Mouse (Mus musculus): ENCODE measurements at regions not wholly inside any gene's neighbourhood (a gene's known extent, or its start where the extent isn't known, plus 50 kb on each side); places are given as distances from the start of the nearest gene placed in this dataset.

- TF ChIP-seq FLI1 (IDR thresholded peaks at IDR 0.05; ENCODE audit: low read length) (no peak), GATA1 (IDR thresholded peaks at IDR 0.05; ENCODE audit: borderline replicate concordance, low read length) (no peak)
- H3K4me1 ChIP-seq = no peaks in the 10 kb centered on the region
- H3K9me3 ChIP-seq = peaks cover 6% of the 10 kb centered on the region; the same call in 1 of the 2 replicates
- no peaks in the 10 kb centered on the region for H3K36me3 ChIP-seq (replicated peaks; ENCODE audit: low read length)
- no peak overlapping the region for H3K4me3 ChIP-seq (replicated peaks)
- no peaks in the 10 kb centered on the region for H3K27me3 ChIP-seq (replicated peaks)
These were observed 363.0 kb upstream of the Gm11042 start for GRCm38 (mm10) chr12:74679149-74679548.

- no peaks in the 10 kb centered on the region for H3K36me3 ChIP-seq (replicated peaks; ENCODE audit: low read length)
- no peaks in the 10 kb centered on the region for H3K4me1 ChIP-seq
- no peak for TF ChIP-seq FLI1 (IDR thresholded peaks at IDR 0.05; ENCODE audit: low read length)
- no peak for TF ChIP-seq GATA1 (IDR thresholded peaks at IDR 0.05; ENCODE audit: borderline replicate concordance, low read length)
- H3K9me3 ChIP-seq = peaks cover 7% of the 10 kb centered on the region; the same call in 1 of the 2 replicates
- H3K4me3 ChIP-seq (replicated peaks) = no peak overlapping the region
- H3K27me3 ChIP-seq (replicated peaks) = no peaks in the 10 kb centered on the region
These were observed 361.6 kb upstream of the Gm11042 start for GRCm38 (mm10) chr12:74677835-74678234.

DNA sequence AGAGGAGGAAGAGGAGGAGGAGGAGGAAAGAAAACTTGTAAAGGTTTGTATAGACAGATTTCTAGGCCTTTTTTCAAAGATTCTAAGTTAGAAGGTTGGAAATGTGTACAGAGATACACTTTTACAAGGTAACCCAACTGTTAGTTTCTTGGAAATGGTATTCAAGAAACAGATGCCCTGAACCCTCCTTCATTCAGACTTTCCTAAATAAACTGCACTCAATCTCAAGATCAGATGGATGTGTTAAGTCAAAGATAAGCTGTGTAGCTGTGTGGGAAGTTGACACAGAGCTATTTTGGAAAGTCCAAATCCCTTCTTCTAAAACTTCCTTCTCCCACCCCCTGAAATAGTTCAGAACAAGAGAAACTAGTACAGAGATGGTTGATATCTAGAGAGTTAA is 342.2 kb upstream of the Gm11042 start:
- Histone ChIP-seq H3K9me3 (peaks cover 3% of the 10 kb centered on the region; the same call in 1 of the 2 replicates), H3K4me1 (no peaks in the 10 kb centered on the region), H3K36me3 (replicated peaks; ENCODE audit: low read length) (no peaks in the 10 kb centered on the region), H3K4me3 (replicated peaks) (no peak overlapping the region), H3K27me3 (replicated peaks) (no peaks in the 10 kb centered on the region)
- TF ChIP-seq FLI1 (IDR thresholded peaks at IDR 0.05; ENCODE audit: low read length) (no peak), GATA1 (IDR thresholded peaks at IDR 0.05; ENCODE audit: borderline replicate concordance, low read length) (no peak)

DNA sequence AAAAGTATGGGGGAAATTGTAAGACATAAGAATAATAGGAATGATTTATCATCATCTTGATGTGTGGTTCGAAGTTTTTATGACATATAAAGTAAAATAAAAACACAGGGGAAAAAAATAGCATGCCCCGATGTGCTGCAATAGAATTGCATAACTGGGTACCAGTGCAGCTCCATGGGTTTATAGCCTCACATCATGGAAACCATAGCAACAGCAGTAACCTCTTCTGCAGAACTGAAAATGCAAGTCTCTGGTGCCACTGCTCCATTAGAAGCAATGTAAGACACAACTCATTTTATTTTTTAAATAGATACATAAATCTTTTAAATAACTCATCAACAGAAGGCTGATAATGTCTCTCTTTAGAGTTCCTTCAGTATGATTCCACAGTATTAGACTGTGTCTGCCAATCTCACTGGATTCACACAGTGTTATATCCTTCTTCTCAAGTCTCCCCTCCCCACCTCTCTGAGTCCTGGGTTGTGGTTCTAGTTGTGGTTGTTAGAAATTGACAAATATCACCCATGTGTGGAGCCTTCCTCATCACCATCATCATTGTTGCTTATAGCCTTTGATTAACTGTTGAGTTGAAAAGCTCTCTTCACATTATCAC is 340.9 kb upstream of the Gm11042 start:
- no peaks in the 10 kb centered on the region for H3K36me3 ChIP-seq (replicated peaks; ENCODE audit: low read length)
- no peak overlapping the region for H3K4me3 ChIP-seq (replicated peaks)
- H3K4me1 ChIP-seq = no peaks in the 10 kb centered on the region
- H3K9me3 ChIP-seq = peaks cover 3% of the 10 kb centered on the region; the same call in 1 of the 2 replicates
- no peak for TF ChIP-seq GATA1 (IDR thresholded peaks at IDR 0.05; ENCODE audit: borderline replicate concordance, low read length)
- no peak for TF ChIP-seq FLI1 (IDR thresholded peaks at IDR 0.05; ENCODE audit: low read length)
- no peaks in the 10 kb centered on the region for H3K27me3 ChIP-seq (replicated peaks)

DNA sequence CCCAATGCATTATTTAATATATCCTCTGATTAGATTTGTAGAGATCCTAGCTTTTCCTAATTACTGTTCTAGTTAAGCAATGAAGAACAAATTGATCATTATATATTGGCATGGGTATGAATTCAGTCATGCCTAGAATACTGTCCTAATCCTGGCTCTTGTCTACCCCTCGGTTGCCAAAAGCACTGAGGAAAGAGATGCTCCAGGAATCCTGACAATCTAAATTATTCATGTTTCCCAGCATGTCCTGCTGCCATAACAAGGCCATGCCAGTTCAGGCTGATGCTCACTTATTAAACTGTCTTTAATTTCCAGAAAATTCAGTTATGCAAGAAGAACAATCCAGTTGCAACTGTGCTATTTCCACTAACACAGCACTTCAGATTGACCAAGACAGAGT is 335.1 kb upstream of the Gm11042 start:
- TF ChIP-seq GATA1 (IDR thresholded peaks at IDR 0.05; ENCODE audit: borderline replicate concordance, low read length) (no peak), FLI1 (IDR thresholded peaks at IDR 0.05; ENCODE audit: low read length) (no peak)
- Histone ChIP-seq H3K4me3 (replicated peaks) (no peak overlapping the region), H3K27me3 (replicated peaks) (no peaks in the 10 kb centered on the region), H3K36me3 (replicated peaks; ENCODE audit: low read length) (no peaks in the 10 kb centered on the region), H3K4me1 (no peaks in the 10 kb centered on the region), H3K9me3 (no peaks in the 10 kb centered on the region)

DNA sequence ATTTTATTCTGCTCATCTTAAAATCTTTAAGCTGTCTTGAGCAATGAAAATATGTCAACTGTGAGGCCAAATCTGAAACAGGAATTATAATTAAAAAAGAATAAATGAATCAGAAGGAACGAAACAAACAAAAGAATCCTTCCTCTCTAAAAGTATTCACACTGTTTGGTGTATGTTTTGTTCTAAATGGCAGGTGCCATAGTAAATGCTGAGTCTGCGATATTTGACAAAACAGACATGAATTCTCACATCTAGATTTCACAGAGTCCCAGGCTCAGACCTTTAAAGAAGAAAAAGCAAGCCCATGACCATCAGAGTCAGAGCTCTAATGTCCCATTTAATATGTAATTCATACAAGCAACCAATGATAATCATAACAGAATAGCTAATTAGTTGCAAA is 316.6 kb upstream of the Gm11042 start:
- Histone ChIP-seq H3K9me3 (0 out of 2 replicates have a peak, but pooled peaks cover 2% of the 10 kb centered on the region), H3K4me3 (replicated peaks) (no peak overlapping the region), H3K4me1 (no peaks in the 10 kb centered on the region), H3K27me3 (replicated peaks) (no peaks in the 10 kb centered on the region), H3K36me3 (replicated peaks; ENCODE audit: low read length) (no peaks in the 10 kb centered on the region)
- TF ChIP-seq FLI1 (IDR thresholded peaks at IDR 0.05; ENCODE audit: low read length) = no peak
- no peak for TF ChIP-seq GATA1 (IDR thresholded peaks at IDR 0.05; ENCODE audit: borderline replicate concordance, low read length)

DNA sequence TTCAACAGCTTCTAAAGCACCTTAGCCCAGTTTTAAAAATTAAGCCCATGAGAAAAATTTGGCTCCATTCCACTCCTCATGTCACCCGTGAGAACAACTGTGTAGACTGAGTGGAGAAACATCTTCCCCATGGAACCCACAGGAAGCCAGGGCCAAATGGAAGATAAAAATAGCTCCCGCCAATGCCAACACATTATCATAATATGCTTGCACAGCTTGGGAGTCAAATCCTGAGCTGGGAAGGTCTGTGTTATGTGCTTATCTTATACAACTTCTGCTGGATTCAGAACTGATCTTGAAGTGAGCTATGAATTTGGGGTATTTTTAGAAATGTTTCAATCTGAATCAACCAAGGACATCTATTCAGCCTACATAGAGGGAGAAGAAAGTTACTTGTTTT is 279.0 kb upstream of the Gm11042 start:
- TF ChIP-seq FLI1 (IDR thresholded peaks at IDR 0.05; ENCODE audit: low read length) = no peak
- no peak for TF ChIP-seq GATA1 (IDR thresholded peaks at IDR 0.05; ENCODE audit: borderline replicate concordance, low read length)
- Histone ChIP-seq H3K4me3 (replicated peaks) (no peak overlapping the region), H3K9me3 (0 out of 2 replicates have a peak, but pooled peaks cover 2% of the 10 kb centered on the region), H3K36me3 (replicated peaks; ENCODE audit: low read length) (no peaks in the 10 kb centered on the region), H3K27me3 (replicated peaks) (no peaks in the 10 kb centered on the region), H3K4me1 (peaks cover 9% of the 10 kb centered on the region; the same call in 1 of the 2 replicates)

DNA sequence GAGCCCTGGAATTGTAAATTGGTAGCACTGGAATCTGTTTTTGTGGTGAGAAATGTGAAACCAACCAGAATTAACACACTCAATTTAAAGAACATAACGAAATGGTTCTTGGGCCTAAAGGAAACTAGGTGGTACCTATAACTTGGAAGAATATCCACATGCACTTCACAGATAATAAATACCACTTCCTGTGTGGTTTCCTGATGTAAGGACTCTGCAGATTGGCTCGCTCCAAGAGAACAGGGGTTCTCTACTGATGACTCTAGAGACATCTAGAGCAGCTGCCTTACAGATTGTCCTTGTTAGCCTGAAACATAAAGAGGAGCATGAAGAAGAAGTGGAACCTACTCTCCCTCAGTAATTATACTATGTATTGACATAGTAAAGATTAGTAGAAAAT is 238.4 kb upstream of the Gm11042 start:
- no peaks in the 10 kb centered on the region; the same call in 1 of the 2 replicates for H3K4me1 ChIP-seq
- TF ChIP-seq FLI1 (IDR thresholded peaks at IDR 0.05; ENCODE audit: low read length) (no peak), GATA1 (IDR thresholded peaks at IDR 0.05; ENCODE audit: borderline replicate concordance, low read length) (no peak)
- H3K4me3 ChIP-seq (replicated peaks) = no peak overlapping the region
- H3K9me3 ChIP-seq = no peaks in the 10 kb centered on the region
- H3K27me3 ChIP-seq (replicated peaks) = no peaks in the 10 kb centered on the region
- no peaks in the 10 kb centered on the region for H3K36me3 ChIP-seq (replicated peaks; ENCODE audit: low read length)

- TF ChIP-seq GATA1 (IDR thresholded peaks at IDR 0.05; ENCODE audit: borderline replicate concordance, low read length) = no peak
- TF ChIP-seq FLI1 (IDR thresholded peaks at IDR 0.05; ENCODE audit: low read length) = no peak
- H3K4me1 ChIP-seq = no peaks in the 10 kb centered on the region
These were observed 228.0 kb upstream of the Gm11042 start for GRCm38 (mm10) chr12:74544172-74544571.

GRCm38 (mm10) chr12:74534882-74535281 is 218.7 kb upstream of the Gm11042 start:
- no peak overlapping the region for H3K4me3 ChIP-seq (replicated peaks)
- H3K36me3 ChIP-seq (replicated peaks; ENCODE audit: low read length) = no peaks in the 10 kb centered on the region
- no peaks in the 10 kb centered on the region for H3K27me3 ChIP-seq (replicated peaks)
- no peak for TF ChIP-seq GATA1 (IDR thresholded peaks at IDR 0.05; ENCODE audit: borderline replicate concordance, low read length)
- TF ChIP-seq FLI1 (IDR thresholded peaks at IDR 0.05; ENCODE audit: low read length) = no peak
- H3K9me3 ChIP-seq = 0 out of 2 replicates have a peak, but pooled peaks cover 2% of the 10 kb centered on the region
- H3K4me1 ChIP-seq = no peaks in the 10 kb centered on the region

More at GRCm38 (mm10) chr12:74544172-74544571, 228.0 kb upstream of the Gm11042 start:
- Histone ChIP-seq H3K36me3 (replicated peaks; ENCODE audit: low read length) (no peaks in the 10 kb centered on the region), H3K9me3 (peaks cover 4% of the 10 kb centered on the region), H3K4me3 (replicated peaks) (no peak overlapping the region), H3K27me3 (replicated peaks) (no peaks in the 10 kb centered on the region)
